Mouse (Mus musculus): ENCODE results near the gene Gk2. TPM values are rescaled to one million over a fixed set of nuclear protein-coding genes. Genes with fewer than 3 reads are reported as not detected.

Gene Gk2
- polyA plus RNA-seq (2015; fragmentation: Nextera tagmentation; extraction: Ambion mirVana): 0.09 TPM in 1 of 2 replicates, not detected in the other

DNA sequence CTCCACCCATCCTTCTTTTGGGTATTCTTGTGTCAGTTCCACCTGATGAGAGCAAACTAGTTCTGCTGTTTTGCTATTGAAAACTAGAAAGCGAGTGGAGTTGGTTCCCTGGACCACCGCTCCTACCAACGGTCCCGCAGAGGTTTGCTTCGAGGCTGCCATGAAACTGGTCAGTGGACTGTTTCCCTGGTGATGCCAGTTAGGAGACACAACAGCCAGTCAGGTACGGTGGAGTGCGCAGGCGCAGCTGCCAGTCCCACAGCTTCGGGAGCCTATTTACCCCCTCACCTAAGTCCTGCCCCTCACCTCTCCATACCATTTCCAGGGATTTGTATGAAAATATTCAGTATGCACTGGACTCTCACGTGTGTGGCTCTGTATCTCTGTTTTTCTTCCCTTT, at the start of gene Gk2:
Gene Gk2 (minus strand): TSS at position 206 of the 400 bp plus-strand sequence.
- Histone ChIP-seq H3K4me3 (replicated peaks) (no peak within 1 kb of the TSS), H3K36me3 (no peaks in the 10 kb centered on the region), H3K27ac (no peak within 1 kb of the TSS), H3K27me3 (replicated peaks) (no peaks in the 10 kb centered on the region), H3K9ac (no peak within 1 kb of the TSS), H3K4me2 (replicated peaks) (no peak within 1 kb of the TSS), H3K9me3 (no peaks in the 10 kb centered on the region), H3K4me1 (replicated peaks) (no peaks in the 10 kb centered on the region)
- ATAC-seq: no peak
- WGBS: 94% methylated on average over 10 of the region's 10 CpGs

DNA sequence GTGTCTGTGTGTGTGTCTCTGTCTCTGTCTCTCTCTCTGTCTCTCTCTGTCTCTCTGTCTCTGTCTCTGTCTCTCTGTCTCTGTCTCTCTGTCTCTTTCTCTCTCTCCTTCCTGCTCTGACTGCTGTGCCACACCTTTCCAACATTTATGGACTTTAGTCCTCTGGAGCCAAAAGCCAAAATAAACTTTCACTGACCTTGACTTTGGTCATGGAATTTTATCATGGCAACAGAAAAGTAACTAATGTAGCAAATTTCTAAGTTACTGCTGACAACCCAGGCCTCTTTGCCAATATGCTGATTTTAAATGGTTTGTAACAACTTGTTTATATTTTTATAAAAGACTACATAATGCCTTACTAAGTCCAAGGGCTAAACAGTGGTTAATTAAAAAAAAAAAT, 41.2 kb upstream of the Gk2 start:
- Histone ChIP-seq H3K4me3 (replicated peaks) (no peak overlapping the region), H3K9ac (no peak overlapping the region), H3K4me2 (replicated peaks) (no peak overlapping the region), H3K36me3 (no peaks in the 10 kb centered on the region), H3K27me3 (replicated peaks) (no peaks in the 10 kb centered on the region), H3K27ac (no peak overlapping the region), H3K4me1 (replicated peaks) (no peaks in the 10 kb centered on the region), H3K9me3 (no peaks in the 10 kb centered on the region)
- ATAC-seq: no peak

DNA sequence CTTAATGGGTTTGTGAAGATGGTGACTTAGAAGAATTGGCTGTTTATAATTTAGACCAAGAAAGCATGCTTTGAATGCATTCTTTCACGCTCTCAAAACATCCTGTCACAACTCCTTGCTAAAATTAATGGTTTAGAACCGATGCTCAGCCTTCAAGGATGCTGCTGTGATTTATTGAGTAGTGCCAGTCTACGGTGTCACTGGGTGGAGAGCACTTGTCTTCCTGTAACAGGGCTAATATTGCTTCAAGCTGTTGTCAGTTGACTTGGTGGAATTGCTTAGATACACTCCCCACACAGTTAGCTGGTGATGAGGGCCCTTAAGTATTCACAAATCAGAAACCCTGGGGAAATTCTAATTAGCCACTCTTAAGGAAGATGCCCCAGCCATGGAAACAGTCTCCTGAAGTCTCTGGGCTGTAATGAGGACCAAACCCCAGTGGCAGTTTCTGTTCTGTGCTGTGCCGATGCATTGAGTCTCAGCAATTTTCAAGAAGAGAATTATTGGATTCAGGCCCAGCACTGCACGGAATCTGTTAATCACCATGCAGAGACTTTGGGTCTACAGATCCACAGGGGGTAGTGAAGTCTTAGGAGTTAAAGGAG, 38.8 kb upstream of the Gk2 start:
- H3K9me3 ChIP-seq: no peaks in the 10 kb centered on the region
- ATAC-seq: no peak
- H3K27me3 ChIP-seq (replicated peaks): no peaks in the 10 kb centered on the region
- H3K9ac ChIP-seq: no peak overlapping the region
- 49% methylated on average over 5 of the region's 5 CpGs for WGBS
- no peaks in the 10 kb centered on the region for H3K36me3 ChIP-seq
- H3K27ac ChIP-seq: no peak overlapping the region
- H3K4me2 ChIP-seq (replicated peaks): no peak overlapping the region
- no peak overlapping the region for H3K4me3 ChIP-seq (replicated peaks)
- no peaks in the 10 kb centered on the region for H3K4me1 ChIP-seq (replicated peaks)

DNA sequence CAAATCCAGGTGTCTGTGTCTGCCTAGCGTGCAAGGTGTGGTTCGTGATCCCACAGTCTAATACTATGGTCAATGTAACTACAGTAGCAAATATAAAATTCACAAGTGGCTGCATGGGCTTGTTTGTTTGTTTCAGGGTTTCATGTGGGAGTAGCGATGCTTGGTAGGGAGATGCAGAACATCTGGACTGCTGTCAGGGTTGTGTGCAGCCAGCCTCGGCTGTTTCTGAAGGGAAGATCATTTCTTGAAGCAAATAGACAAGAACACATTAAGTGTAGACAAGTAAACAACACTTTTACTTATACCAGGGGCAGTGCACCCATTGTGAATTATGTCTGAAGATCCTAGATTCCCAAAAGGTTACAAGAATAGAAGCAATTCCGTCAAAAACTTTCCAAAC, 36.6 kb upstream of the Gk2 start:
- 62% methylated on average over 5 of the region's 5 CpGs for WGBS
- no peaks in the 10 kb centered on the region for H3K27me3 ChIP-seq (replicated peaks)
- H3K9ac ChIP-seq: no peak overlapping the region
- H3K27ac ChIP-seq: no peak overlapping the region
- H3K4me3 ChIP-seq (replicated peaks): no peak overlapping the region
- H3K36me3 ChIP-seq: no peaks in the 10 kb centered on the region
- H3K4me2 ChIP-seq (replicated peaks): no peak overlapping the region
- no peak for ATAC-seq
- H3K4me1 ChIP-seq (replicated peaks): no peaks in the 10 kb centered on the region
- no peaks in the 10 kb centered on the region for H3K9me3 ChIP-seq

DNA sequence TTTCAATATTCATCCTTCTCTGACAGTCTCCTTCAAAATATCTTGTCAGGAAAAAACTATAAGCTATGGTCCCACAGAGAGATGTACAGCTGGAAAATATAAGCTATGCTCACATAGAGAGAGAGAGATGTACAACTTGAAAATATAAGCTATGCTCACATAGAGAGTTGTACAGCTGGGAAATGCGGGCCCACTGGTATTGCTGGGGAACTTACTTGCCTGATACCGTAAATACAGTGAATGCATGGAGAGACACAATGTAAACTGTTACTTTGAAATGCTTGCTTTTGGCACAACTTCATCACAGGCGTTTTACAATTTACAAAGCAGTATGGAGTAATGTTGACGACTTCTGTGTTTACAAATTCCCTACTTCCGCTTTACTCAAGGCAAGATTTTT, 29.3 kb upstream of the Gk2 start:
- Histone ChIP-seq H3K4me1 (replicated peaks) (no peaks in the 10 kb centered on the region), H3K27me3 (replicated peaks) (no peaks in the 10 kb centered on the region), H3K36me3 (no peaks in the 10 kb centered on the region), H3K27ac (no peak overlapping the region), H3K4me3 (replicated peaks) (no peak overlapping the region), H3K4me2 (replicated peaks) (no peak overlapping the region), H3K9ac (no peak overlapping the region), H3K9me3 (no peaks in the 10 kb centered on the region)
- ATAC-seq: no peak
- WGBS: 59% methylated on average over 5 of the region's 5 CpGs

DNA sequence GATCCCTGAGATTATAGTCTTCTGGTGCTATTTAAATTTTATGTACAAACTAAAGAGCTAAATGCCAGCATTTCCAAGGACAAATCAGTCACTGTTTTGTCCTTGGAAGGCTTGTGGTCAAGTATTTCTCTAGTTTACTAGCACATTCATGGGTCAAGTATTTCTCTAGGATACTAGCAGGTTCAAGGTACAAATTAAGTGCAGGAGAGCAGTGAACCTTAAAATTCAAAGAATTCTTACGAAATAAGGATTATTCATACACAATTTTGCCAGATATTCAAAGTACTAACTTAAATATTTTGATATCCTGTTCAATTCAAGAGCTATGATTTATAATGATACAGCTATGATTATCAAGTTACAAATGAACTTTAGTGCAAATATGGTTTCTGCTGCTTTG, 23.2 kb upstream of the Gk2 start:
- Histone ChIP-seq H3K27me3 (replicated peaks) (no peaks in the 10 kb centered on the region), H3K9ac (no peak overlapping the region)
- 78% methylated on average over 1 of the region's 1 CpGs for WGBS

DNA sequence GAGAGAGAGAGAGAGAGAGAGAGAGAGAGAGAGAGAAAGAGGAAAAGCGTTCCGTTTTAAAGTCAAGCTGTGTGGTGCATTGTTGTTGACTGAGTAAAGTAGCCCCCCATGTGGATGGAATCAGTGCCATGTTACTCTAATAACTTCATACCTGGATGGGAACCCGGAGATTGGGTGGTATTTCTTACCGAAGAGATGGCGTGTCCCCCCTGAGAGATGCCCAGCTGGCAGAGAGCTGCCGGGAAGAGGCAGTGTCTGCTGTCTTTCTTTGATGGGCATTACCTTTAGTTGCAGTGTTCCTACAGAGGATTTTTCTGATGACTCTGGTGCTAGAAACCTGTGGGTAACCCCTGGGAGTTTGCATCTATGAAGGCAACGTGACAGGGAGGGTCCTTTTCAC, 10.4 kb upstream of the Gk2 start:
- Histone ChIP-seq H3K9me3 (no peaks in the 10 kb centered on the region), H3K9ac (no peak overlapping the region), H3K27me3 (replicated peaks) (no peaks in the 10 kb centered on the region), H3K36me3 (no peaks in the 10 kb centered on the region), H3K4me1 (replicated peaks) (no peaks in the 10 kb centered on the region), H3K4me2 (replicated peaks) (no peak overlapping the region), H3K27ac (no peak overlapping the region), H3K4me3 (replicated peaks) (no peak overlapping the region)
- ATAC-seq: no peak
- WGBS: 93% methylated on average over 7 of the region's 7 CpGs

More for the DNA sequence above, 23.2 kb upstream of the Gk2 start:
- Histone ChIP-seq H3K36me3 (no peaks in the 10 kb centered on the region), H3K27ac (no peak overlapping the region), H3K4me2 (replicated peaks) (no peak overlapping the region), H3K4me1 (replicated peaks) (no peaks in the 10 kb centered on the region), H3K9me3 (no peaks in the 10 kb centered on the region), H3K4me3 (replicated peaks) (no peak overlapping the region)
- ATAC-seq: no peak

DNA sequence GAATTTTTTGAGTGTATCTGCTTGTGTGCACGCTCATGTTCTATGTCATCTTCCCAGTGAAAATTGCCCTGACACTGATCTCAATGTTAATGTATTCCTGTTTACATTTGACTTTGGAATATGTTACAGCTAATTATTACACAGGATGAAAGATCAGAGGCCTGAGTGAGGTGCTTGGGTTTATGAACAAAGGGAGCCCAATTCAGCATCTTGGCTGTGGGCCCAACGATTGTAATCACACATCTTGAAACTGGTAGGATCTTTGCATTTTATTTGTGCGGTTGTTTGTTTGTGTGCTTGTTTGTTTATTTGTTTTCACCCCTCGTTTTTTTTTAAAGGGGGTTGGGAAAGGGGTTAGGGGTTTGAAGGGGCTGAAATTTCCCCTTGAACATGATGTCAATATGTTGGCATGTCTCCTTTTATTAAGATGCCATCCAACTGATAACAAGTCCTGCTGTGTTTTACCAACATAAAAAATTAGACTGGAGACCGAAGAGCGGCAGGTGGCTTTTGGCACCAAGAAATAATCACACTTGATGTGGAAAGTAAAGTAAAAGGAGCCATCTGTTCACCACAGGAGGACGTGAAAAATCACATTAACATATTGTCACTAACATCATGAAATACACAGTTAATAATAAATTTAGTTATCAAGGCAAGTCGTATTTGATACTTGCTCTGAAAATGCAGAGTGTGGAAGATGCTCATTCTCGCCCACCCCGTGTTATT, 9.8 kb upstream of the Gk2 start:
- H3K36me3 ChIP-seq: no peaks in the 10 kb centered on the region
- 81% methylated on average over 10 of the region's 10 CpGs for WGBS

DNA sequence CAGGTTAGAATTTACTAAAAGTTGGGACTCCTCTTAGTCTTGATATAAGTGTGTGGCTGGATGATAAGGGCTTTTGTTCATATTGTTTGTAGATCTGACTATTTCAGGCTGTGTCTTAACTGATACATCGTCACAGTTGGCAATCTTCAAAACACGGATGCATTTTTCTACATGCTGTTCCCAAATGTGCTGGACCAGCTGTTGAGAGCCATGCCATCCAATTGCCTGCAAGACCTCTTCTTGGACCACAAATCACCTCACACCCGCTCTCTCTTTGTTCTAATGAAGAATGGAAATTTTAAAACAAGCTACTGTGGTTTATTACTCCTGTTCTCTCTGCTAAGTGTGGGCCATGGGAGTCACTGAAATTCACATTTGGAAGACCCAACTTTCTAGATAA, 9.1 kb upstream of the Gk2 start:
- no peak for ATAC-seq
- Histone ChIP-seq H3K4me2 (replicated peaks) (no peak overlapping the region), H3K9me3 (no peaks in the 10 kb centered on the region), H3K4me3 (replicated peaks) (no peak overlapping the region), H3K27ac (no peak overlapping the region), H3K36me3 (no peaks in the 10 kb centered on the region), H3K27me3 (replicated peaks) (no peaks in the 10 kb centered on the region), H3K4me1 (replicated peaks) (no peaks in the 10 kb centered on the region), H3K9ac (no peak overlapping the region)
- 80% methylated on average over 3 of the region's 3 CpGs for WGBS

More for the DNA sequence above, 9.8 kb upstream of the Gk2 start:
- Histone ChIP-seq H3K27ac (no peak overlapping the region), H3K9me3 (no peaks in the 10 kb centered on the region), H3K4me3 (replicated peaks) (no peak overlapping the region), H3K4me1 (replicated peaks) (no peaks in the 10 kb centered on the region), H3K9ac (no peak overlapping the region), H3K4me2 (replicated peaks) (no peak overlapping the region), H3K27me3 (replicated peaks) (no peaks in the 10 kb centered on the region)
- ATAC-seq: no peak

DNA sequence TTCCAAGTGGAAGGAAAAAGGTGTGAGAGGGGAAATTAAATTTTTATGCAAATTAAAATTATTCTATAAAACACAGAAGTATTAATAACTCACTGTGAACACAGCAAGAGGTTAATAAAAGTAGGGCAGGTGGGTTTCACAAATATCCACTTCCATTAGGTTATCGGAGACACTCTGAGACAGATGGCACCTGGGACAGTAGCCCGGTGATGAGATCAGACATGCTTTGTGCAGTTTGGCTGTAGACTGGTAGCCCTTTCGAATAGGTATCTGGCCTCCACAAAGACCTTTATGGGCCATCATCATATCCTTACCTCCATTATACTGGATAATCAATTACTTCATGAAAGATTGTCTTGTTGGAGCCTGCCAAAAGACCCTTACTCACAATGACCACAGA, 6.0 kb upstream of the Gk2 start:
- no peaks in the 10 kb centered on the region for H3K27me3 ChIP-seq (replicated peaks)
- no peak overlapping the region for H3K9ac ChIP-seq
- no peak overlapping the region for H3K4me3 ChIP-seq (replicated peaks)
- no peaks in the 10 kb centered on the region for H3K4me1 ChIP-seq (replicated peaks)
- no peaks in the 10 kb centered on the region for H3K9me3 ChIP-seq
- H3K4me2 ChIP-seq (replicated peaks): no peak overlapping the region
- 91% methylated on average over 3 of the region's 3 CpGs for WGBS
- H3K27ac ChIP-seq: no peak overlapping the region
- H3K36me3 ChIP-seq: no peaks in the 10 kb centered on the region
- ATAC-seq: no peak

DNA sequence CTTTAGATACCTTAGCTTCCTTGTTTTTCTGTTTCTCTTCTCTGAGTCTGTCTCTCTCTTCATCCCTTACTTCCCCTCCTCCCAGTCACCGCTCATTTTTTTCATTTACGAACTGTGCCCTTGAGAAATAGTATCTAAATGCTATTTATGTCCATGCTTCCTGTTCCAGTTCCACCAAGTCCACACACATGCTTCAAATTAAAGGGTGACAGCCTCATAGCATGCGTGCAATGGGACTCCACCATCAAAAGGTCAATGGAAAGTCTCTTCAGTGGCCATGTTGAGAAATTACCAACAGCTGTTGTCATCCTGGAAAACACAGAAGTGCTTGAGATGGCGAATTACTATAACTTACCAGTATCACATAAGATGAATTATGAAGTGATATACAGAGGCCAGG, 5.4 kb downstream of the Gk2 start:
- Histone ChIP-seq H3K9ac (no peak overlapping the region), H3K4me3 (replicated peaks) (no peak overlapping the region), H3K27me3 (replicated peaks) (no peaks in the 10 kb centered on the region), H3K36me3 (no peaks in the 10 kb centered on the region), H3K4me2 (replicated peaks) (no peak overlapping the region), H3K4me1 (replicated peaks) (no peaks in the 10 kb centered on the region), H3K9me3 (no peaks in the 10 kb centered on the region), H3K27ac (no peak overlapping the region)
- WGBS: 86% methylated on average over 4 of the region's 4 CpGs
- ATAC-seq: no peak

DNA sequence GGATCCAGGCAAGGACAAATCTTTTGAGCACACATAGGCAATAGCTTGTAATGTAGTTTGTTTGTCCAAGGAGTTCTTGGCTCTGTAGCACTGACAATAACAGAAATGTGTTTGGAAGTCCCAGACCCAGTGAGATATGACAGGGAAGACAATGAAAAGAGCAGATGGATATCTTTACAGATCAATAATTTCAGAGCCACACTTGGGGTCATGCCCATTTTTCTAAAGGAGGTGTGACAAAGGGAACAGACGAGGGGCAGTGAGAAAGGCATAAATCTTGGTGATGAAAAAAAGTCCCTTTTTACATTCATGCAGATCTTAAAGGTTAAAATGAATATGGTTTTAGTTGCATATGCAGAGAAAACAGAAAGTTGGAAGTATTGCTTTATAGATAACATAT, 12.6 kb downstream of the Gk2 start:
- Histone ChIP-seq H3K4me3 (replicated peaks) (no peak overlapping the region), H3K27me3 (replicated peaks) (no peaks in the 10 kb centered on the region), H3K4me2 (replicated peaks) (no peak overlapping the region), H3K4me1 (replicated peaks) (no peaks in the 10 kb centered on the region), H3K27ac (no peak overlapping the region), H3K36me3 (no peaks in the 10 kb centered on the region), H3K9me3 (no peaks in the 10 kb centered on the region), H3K9ac (no peak overlapping the region)
- 51% methylated on average over 1 of the region's 1 CpGs for WGBS
- ATAC-seq: no peak

DNA sequence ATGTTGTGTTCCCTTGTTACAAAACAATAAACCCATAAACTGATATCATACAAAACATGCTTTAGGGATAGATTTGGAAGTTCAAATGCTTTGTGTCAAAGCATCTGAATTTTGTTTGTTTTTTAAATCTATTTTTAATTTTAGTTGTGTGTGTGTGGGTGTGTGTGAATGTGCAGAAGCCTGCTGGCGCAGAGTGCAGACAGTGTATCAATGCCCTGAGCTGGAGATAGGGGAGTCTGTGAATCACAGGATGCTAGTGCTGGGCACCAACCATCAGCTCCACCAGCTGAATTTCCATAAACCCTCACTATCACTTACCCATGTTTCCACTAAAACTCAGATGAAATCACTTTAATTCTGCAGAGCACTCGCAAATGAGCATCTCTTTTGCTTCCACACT, 24.3 kb downstream of the Gk2 start:
- Histone ChIP-seq H3K4me1 (replicated peaks) (no peaks in the 10 kb centered on the region), H3K4me3 (replicated peaks) (no peak overlapping the region), H3K4me2 (replicated peaks) (no peak overlapping the region)

More for the DNA sequence above, 24.3 kb downstream of the Gk2 start:
- H3K9me3 ChIP-seq: no peaks in the 10 kb centered on the region
- H3K27me3 ChIP-seq (replicated peaks): no peaks in the 10 kb centered on the region
- WGBS: 95% methylated on average over 2 of the region's 2 CpGs
- no peak for ATAC-seq
- no peak overlapping the region for H3K9ac ChIP-seq
- no peaks in the 10 kb centered on the region for H3K36me3 ChIP-seq
- H3K27ac ChIP-seq: no peak overlapping the region

All from intestine, embryonic 15.5 days (tissue).